Mouse (Mus musculus) left cerebral cortex, adult 9 months (tissue): Measurements from ENCODE around the gene Ccdc6.

Experiments
- DNase-seq, 2 experiments: peaks; one replicate each; pipeline ENCODE4 v3.0.0; 2022; ENCODE audit warnings: low spot score in 2 of 2

The Ccdc6 gene

DNA sequence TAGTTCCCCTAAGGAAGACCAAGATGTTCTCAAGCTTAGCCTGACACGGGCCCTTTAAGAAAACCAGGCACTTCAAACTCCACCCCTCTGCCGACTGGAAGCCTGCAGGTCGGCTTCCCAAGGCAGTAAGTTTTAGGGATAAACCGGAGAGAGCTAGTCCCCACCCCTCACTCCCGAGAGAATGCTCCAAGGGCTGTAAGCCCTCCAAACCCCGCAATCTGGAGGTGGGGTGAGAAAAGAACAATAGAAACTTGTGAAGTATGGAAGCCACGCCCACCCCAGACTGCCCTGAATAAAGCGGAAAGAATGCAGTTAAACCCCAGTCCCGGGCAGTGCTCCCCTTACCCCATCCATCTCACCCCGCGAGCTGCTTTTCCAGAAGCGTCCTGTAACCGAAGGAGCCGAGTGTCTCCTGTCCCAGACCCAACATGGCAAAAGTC lies 1.9 kb upstream of the Ccdc6 start:
- no peak for DNase-seq

GRCm38 (mm10) chr10:70095506-70096270 lies 1.2 kb upstream of the Ccdc6 start:
- DNase-seq = no peak

- peak in 1 of 2 experiments; percentile 30 for DNase-seq
These were observed 475 bp downstream of the Ccdc6 start for GRCm38 (mm10) chr10:70097291-70097901.

DNA sequence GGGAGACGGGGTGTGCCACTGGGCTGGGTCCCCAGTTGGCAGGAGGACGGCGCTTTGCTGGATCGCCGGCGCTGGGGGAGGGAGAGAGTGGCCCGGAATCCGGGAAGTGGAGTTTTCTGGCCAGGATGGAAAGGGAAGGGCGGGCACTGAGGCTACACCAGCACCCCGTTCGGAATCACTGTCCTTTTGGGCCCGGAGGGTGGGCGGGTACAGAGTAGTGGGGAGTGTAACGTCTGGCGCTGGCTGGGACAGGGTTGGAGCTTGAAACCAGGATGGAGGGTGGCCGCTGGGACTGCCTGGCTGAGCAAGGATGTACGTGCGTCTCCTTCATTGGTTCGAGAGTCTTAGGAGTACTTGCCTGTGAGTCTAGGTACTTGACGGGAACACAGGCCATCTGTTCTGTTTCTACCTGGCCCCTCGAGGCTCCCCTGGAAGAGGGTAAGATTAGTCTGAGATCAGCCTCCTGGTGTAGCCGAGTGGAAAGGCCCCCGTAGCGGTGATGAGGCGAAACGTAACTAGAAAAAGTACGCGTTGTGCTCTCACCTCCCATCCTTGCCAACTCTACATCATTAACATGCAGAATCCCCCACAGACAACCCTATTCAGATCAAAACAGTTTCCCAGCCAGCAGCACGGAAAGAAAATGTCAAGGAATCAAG lies 1.1 kb downstream of the Ccdc6 start:
- DNase-seq = peak in 1 of 2 experiments; percentile 61

DNA sequence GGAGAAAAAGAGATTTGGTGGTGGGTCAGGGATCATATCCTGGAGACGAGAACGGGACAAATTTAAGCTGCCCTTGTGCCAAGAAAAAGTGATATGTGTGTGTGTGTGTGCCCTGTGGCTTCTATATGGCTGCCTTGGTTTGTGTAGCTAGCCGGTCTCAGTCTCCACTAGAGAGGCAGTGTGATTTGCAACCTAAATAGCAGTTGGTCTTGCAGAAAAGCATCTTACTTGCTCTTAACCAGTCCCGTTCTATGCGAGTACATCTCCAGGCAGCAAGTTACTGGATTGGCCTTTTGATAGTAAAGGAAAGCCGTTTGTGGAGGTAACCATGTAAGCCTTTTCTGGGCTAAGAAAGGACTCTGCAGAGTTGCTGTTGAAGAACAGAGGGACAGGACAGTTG lies 1.7 kb downstream of the Ccdc6 start:
- DNase-seq = no peak

DNA sequence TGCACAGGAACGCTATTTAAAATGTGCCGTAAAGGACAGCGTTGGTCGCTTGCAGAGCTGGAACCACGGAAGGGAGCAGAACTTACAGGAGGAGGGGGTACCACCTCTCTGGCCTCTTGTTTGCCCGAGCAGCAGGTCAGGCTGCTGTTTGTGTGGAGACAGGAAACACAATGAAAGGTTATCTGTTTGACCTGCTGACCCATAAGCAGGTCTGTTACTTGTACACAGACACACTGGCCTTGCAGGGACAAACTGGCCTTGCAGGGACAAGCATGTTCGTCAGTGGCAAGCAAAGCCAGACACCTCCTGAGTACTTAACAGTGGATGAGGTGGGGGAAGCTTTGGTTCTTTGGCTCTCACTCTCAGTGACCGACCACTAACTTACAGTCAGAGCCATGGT lies 2.1 kb downstream of the Ccdc6 start:
- DNase-seq = no peak

DNA sequence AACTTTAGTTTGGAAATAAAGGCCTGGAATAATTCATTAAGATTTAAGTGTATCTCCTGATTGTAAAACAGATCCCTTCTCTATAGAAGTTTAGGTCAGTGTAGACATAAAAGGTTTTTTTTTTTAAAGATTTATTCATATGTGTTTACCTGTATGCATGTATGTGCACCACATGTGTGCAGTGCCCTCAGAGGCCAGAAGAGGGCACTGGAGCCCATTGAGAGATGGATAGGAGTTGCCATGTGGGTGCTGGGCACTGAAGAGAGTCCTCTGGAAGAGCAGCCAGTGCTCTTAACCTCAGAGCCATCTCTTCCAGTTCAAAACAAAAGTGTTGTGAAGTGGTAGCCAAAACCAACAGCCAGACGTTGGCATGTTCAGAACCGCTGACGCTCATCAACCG lies 5.2 kb downstream of the Ccdc6 start:
- DNase-seq = no peak

DNA sequence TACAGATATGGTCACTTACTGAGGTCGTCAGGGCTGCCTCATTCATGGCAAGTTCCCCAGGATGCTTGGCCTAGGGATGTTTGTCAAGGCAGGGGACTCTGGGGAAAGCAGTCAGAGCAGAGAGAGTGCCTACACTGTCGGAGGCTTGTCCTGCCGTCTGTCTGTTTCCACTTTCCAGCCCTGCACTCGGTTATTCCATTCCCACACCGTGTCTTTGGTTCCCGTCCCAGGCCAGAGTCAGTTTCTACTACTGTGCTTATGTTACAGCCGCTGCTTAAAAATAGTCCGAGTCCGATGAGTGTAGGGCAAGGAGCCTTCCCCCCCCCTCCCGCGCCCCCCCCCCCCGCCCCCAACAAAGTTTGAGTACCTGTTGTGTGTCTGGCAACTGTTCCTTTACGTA lies 11.1 kb downstream of the Ccdc6 start:
- no peak for DNase-seq

GRCm38 (mm10) chr10:70109974-70110373 lies 13.1 kb downstream of the Ccdc6 start:
- DNase-seq = no peak

DNA sequence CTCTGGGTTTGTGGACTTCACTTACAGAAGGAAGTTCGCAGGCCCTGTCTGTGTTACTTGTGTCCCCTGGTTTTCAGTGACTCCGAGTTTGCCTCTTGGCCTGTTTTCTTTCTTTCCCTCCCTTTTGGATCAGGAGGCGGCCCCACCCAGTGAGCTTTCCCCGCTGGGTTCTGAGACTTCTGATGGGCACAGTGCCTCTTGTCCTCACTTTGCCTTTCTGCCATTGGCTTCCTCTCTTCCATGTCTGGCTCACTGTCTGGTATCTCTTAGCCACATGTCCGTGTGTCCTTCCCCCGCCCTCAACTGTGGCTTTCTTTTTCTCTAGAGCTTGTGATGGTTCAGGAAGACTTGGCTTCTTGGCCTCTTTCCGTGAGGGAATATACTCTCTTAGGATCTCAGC lies 13.9 kb downstream of the Ccdc6 start:
- DNase-seq = no peak

DNA sequence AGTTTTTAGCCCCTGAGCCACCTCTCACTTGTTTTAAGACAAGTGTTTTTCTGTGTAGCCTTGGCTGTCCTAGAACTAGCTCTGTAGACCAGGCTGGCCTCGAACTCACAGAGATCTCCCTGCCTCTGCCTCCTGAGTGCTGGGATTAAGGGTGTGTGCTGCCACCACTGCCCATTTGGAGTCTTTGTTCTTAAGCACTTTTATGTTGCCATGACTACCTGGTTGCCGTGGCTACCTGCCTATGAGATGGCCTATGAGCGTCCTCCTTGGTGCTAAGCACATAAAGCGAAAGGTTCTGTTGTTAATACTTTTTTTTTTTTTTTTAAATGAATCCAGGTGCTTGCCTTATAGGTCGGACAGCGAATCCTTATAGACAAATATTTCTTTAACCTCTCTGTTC lies 14.7 kb downstream of the Ccdc6 start:
- no peak for DNase-seq

- DNase-seq = no peak
These were observed 17.2 kb downstream of the Ccdc6 start for GRCm38 (mm10) chr10:70114048-70114635.

DNA sequence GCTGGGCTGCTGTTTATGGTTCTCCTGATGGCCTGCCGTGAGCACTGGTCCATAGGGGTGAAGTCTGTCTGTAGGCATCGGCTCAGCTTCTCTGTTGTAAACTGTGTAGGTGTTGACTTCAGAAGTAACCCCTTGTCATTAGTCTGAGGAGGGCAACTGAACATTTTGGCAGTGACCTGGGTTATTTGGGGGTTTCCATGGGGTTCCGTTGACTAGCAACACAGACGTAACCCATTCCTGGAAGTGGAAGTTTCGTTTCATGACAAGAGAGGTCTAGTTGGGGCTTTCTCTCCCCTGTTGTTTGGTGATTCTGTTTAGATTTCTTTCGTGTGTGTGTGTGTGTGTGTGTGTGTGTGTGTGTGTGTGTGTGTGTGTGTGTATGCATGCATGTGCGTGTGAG lies 19.5 kb downstream of the Ccdc6 start:
- DNase-seq = no peak

- no peak for DNase-seq
These were observed 22.5 kb downstream of the Ccdc6 start for GRCm38 (mm10) chr10:70119451-70119850.

DNA sequence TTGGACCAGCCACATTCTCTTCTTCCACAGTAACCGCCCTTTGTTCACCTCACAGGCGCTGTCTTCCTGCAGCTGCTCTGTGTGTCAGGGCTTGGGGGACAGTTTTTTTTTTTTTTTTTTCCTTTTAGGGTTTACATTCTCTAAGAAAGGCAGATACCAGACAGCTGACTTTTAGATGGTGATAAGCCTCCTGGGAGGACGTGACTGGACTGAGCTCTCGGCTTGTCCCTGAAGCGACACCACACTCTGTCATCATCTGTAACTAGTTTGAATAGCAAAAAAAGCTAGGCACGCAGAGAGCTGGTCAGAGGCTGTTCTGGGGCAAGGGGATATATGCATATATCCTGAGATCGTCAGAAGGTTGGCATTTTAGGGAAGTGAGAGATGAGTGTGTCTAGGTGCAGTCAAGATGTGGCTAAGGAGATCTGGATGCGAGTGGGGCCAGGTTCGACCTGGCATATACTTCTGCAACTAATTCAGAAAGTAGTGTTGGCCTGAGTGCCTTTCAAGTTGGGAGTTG lies 23.0 kb downstream of the Ccdc6 start:
- no peak for DNase-seq

DNA sequence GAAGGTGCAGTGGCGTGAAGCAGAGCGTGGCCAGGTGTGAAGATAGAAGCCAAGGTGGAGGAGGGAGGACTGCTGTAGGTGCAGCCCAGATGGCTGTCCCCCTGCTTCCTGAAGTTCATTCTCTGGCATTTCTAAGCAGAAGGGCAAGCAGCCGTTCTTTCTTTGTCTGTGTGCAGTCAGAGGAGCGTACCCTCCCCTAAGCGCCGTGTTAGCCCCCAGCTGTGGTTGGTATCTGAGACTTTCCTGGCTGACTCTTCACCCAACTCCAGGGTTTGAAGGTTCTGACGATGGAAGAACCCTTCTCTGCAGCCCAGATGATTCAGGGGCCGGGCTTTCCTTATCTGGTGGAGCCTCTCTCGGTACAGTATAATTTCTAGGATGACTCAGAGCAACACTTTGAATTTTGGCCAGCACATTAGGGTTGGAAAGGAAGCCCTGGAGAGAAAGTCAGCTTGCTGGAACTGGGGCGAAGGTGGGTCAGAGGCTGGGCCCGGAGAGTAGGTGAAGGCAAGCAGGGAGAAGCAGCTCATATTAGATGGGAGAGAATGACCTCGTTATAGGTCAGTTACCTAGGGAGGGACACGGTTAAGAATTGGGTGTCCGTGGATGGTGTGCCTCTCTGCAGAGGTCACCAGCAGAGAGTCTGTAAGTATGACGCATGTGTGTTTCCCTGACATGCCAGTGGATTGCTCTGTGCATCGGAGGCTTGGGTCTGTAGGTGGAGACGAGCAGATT lies 23.9 kb downstream of the Ccdc6 start:
- DNase-seq = peak in 1 of 2 experiments; percentile 20

GRCm38 (mm10) chr10:70121406-70121695 lies 24.4 kb downstream of the Ccdc6 start:
- DNase-seq = no peak

DNA sequence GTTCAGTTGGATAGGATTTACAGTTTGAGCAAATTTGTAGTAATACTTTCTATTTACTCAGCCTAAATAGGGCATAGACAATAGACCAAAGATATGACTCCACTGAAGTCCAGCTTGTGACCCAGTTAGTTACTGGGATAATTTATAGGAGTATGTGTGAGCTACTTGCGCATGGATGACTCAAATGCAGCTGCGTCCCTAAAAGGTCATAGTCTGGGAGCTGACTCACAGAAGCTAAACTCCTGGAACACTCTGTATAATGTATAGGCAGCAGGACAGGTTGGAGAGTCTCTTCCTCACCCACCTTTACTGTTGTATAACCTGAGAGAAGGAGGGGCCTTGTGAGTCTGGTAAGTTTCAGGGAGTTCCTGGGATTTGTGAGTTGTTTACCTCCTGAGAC lies 26.5 kb downstream of the Ccdc6 start:
- no peak for DNase-seq

GRCm38 (mm10) chr10:70125491-70125890 lies 28.6 kb downstream of the Ccdc6 start:
- DNase-seq = no peak

DNA sequence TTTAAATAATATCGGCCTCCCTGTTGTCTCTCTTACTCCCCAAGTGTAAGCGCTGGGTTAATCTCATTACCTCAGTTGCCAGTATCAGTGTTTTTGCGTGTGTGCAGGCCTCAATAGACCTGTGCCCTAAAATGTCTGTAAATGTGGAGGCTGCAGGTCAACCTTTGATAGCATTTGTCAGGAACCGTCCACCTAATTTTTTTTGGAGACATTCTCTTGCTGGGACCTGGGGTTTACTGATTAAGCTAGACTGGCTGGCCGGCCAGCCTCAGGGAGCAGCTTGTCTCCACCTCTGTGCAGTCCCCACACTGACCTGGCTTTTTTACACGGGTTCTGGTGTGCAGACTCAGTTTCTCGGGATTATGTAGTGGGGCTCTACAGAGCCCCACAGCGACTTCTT lies 30.4 kb downstream of the Ccdc6 start:
- no peak for DNase-seq

- DNase-seq = no peak
These were observed 31.5 kb downstream of the Ccdc6 start for GRCm38 (mm10) chr10:70128408-70128807.

DNA sequence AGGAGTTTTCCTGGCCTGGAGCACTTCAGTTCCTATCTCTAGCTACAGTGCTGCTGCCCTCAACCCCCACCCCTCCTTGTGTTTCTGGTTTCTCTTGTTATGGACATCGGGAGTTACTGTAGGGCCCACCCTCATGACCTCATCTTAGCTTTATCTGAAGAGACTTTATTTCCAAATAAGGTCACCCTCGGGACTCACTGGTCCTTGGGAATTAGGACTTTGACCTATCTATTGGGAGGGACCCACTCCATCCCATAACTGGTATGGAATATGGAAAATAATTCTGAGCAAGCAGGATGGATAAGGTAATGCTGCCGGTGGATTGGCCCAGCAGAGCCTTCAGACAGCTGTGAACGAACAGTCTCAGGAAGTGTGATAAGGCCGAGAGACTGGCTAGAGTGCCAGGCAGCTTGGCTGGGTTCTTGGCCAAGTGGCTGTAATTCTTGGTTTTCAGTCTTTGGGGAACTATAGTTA lies 35.2 kb downstream of the Ccdc6 start:
- no peak for DNase-seq
